Mouse (Mus musculus) thymus, postnatal 4 days (tissue): Measurements from ENCODE around the gene Zfand4.
"Not testable (repeated sequence)": the region's sequence is repeated elsewhere in the genome, so short reads cannot be mapped to it uniquely, and the experiment has no call there.

Experiments used
- DNase-seq: peaks from one replicate; pipeline ENCODE4 v3.0.0; 2021

Gene Zfand4

DNA sequence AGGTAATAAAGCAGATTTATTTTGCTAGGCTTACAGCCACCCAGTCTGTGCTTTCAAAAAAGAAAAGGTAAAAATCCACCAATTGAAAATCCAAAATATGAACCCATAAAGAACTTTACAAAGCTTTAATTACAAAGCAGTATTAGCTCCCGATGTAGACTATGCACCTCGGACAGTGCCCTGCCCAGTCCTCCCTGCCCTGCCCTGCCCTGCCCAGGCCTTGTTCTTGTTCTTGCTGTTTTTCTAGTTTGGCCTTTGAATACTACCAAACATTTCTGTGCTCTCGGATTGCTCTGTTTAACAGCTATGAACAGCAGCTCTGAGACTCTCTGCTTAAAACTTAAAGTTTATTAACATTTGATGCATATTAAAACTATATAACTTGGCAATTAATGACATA, 62.6 kb downstream of the Zfand4 start:
- DNase-seq, result no peak

DNA sequence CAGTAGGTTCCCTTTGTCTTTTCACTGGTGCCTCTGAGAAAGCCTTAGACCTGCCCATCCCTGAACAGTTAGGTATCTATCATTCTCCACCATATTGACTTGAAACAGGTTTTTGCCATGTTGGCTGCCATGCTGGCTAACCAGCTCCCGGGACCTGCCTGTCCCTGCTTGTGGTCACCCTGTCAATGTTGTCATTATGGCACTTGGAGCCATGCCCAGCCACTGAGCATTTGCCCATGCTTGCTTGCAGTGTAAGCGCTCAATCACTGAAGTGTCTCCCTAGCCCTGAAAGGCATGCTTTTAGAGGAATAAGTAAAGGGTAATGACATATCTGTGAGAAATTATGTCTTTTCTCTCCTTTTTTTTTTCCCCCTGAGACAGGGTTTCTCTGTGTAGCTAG, 67.4 kb downstream of the Zfand4 start:
- DNase-seq, result no peak

DNA sequence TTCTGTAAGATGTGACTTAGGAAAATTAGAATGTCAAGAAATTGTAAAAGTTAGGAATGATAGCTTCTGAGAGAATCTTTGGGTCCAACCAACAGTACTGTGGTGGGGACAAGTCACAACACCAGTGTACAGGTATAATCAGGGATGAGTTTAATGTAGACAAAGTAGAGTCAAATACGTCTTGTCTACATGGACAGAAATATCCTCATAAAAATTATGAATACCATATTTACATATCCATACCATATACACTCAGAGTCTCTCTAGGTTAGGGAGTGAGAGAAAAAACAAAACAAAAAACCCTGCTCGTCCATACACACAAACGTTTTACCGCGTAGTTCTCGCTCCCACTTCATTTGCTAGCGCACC, 73.4 kb downstream of the Zfand4 start:
- no peak for DNase-seq

DNA sequence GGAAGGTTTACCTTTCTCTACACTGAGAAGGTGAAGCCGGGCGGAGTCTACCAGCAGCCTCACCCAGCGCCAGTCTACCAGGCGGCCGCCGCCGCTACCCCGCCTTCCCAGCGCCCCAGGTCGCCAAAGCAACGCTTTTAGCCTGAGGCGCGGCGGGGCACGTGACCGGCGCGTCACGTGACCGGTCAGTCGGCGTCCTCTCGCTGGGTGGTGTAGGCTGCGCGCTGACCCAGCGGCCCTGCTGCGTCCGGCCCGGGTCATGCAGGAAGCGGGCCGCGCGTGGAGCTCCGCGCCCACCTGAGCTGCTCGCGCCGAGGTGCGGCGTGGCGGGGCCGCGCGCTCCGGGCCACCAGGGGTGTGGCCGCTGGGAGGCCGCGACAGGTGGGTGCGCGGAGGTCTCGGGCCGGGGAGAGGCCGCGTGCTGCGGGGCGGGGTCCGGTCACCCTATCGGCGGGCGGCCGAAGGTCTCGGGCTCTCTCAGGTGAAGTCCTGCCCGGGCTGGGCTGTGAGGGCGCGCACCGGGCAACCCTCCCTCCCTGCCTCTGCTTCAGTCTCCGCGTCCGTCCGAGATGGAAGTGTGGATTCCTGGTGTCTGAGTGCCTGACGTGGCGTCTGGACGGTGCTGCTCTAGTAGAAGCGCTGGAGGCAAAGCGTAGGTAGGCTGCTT, 73.9 kb downstream of the Zfand4 start, which contains the start of gene March8:
Gene March8 (plus strand): TSS at position 190 of the 667 bp plus-strand sequence.
- DNase-seq, result peak; percentile 72

DNA sequence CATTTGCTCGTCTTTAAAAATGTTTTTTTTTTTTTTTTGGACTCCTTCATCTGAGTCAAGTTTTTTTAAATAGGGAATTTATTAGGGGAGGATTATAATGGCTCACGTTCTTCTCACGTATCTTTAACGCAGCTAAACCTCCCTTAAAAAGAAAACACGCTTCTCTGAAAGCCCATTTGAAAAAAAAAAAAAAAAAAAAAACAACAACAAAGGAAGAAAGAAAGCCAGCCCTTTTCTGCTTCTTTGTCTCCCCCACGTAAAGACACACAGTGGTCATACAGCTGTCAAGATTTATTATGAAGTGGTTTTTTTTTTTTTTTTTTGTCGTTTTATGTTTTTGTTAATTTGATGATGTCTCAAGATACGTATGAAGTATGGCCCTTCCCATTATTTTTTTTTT, 74.5 kb downstream of the Zfand4 start:
- DNase-seq, result no peak

DNA sequence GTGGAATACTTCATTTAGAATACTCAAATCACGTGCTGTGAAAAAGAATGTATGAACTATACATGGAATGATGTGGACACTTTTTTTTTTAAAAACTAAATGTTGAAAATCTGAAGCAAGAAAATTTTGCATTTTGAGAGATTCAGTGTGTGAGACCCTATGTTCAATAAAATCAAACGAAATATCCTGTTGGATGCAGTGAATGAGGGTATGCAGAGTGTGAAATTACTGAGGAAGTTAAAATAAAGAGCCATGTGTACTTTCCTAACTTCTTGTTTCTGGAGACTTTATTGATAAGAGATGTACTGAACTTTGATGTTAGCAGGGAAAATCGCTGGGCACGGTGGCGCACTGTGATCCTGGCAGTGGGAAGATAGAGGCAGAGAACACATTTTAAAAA, 75.1 kb downstream of the Zfand4 start:
- no peak for DNase-seq

DNA sequence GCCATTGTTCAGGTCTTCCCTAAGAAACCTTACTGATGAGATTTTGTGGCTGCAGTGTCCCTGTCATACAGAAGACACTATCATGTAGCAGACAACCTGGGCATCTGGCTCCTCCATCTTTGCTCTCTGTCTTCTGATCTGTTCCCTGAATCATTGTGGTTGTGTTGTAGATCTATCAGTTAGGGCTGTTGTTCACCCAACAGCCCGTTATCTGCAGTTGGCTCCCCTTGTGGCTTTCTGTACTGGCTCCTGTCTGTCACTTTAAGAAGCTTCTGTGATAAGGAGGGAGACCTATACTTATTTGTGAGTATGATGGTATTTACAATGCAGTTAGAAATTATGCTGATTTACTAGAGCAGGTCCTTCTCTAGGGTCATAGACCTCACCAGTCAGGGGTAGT, 76.5 kb downstream of the Zfand4 start:
- no peak for DNase-seq

DNA sequence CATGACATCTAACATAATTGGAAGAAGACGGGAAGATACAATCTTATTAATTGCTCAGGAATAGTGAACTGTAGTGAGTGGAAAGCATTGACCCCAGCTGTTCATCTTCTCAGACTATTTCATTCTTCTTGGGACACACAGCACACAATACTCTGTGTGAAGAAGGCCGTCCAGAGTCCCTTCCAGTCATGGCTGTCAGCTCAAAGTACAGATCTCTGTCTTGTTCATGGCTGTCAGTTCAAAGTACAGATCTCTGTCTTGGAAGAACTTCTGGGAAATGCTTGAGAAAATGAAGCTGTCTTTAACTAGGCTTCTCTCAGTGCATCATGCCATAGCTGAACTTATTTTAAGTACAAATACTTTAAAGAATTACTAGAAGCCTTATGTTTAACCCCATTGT, 83.9 kb downstream of the Zfand4 start:
- no peak for DNase-seq

DNA sequence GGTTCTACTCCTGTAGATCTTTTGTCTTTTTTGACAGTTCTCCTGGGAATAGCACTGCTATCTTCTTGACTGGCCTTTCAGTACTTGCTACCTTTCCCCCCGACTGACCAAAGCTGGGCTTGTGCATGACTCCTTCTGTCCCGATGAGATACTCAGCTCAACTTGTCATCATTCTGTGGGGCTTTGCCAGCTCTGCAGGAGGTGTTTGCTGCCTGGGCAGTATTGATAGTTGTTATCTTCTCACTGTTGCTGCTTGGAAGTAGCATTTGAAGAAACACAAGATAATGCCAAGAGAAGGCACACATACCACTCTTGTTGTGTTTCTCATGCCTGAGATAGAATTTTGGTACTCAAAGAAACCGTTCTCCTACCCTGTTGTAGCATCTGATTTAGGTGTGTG, 86.0 kb downstream of the Zfand4 start:
- DNase-seq, result no peak

DNA sequence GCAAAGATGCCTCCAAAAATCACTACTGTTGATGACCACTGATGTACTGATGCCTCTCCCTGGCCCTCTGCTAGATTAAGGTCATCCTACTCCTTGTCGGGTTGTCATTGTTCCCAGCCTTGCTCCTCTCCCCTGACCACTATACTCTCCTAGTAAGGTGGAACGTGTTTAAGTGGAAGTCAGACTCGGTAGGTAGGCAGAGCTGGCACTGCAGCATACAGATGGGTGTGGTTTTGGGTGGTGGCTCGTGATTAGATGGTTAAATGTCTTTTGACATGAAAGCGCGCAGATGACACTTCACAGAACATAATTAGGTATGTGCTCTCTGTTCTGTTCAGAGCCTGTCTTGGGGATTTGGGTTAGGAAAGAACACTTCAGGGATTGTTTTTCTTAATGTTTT, 86.6 kb downstream of the Zfand4 start:
- no peak for DNase-seq

DNA sequence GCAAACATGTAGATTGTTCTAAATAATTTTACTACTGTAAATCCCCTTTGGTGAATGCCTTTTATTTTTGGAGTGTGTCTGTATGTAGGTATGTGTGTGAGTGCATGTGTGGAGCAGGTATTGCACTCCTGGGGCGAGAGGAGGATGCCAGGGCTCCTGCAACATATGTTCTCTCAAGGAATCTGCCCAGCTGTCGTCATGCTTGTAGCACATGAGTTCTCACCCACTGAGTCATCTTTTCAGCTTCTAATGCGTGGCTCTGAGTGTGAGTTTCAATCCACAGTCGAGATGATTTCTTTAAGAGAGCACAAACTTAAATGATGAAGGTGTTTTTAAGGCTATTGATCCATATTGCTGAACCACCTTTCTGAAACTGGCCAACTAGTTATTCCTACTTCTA, 87.5 kb downstream of the Zfand4 start:
- DNase-seq, result no peak

DNA sequence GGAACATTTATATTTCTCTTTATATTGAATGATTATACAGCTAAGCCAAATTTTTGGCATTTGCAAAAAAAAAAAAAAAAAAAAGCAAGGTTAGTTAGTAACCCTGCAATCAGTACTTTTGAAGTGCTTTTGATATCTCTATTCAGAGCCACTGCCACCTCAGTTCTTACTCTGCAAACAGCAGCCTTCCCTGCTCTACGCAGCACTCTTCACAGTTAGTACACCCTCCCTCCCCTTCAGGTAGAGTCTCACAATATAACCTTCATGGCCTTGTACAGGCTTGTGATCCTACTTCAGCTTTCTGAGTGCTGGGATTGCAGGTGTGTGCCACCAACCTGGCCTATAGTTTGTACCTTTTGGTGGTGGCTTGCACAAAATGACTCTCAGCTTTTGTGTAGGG, 89.4 kb downstream of the Zfand4 start:
- DNase-seq, result no peak

DNA sequence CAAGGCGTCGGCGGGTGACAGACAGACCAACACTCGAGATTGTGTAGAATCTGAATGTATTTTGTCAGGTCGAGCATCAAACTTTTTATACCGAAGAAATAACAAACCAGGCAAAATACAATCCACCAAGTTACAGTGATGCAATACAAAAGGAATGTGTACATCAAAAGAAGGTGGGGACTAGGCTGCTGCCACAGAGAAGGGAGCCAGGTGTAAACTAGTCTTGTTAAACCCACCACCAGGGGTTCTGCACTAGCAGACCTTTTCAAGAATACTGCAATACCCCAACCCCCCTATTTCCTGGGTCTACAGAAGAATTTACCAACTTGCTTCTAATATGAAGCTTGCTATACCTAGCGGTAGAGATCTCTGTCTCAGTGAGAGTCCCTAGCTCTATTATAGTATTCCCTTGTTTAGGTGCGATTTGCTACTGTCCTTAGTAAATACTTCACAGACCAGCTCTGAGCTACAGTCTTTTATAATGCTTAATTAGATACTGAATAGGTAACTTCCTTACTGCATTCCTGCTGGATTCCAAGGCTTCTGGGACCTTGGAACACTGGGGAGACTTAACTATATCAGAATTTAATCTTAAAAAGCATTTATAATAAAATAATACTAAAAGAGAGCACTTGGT, 92.4 kb downstream of the Zfand4 start:
- DNase-seq, result not testable (repeated sequence)

DNA sequence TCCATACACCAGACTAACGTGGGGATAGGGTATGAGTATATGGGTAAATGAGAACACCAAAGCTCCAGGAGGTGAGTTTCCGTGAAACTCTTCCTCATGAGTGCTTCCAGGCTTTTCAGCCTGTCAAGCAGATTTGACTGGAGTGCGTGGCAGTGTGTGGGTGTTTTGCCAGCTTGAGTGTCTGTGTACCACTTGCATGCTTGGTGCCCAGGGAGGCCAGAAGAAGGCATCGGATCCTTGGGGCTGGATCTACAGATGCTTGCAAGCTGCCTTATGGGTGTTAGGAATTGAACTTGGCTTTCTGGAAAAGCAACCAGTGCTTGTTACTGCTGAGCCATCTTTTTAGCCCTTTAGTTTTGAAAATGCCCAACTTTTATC, 92.9 kb downstream of the Zfand4 start:
- no peak for DNase-seq

DNA sequence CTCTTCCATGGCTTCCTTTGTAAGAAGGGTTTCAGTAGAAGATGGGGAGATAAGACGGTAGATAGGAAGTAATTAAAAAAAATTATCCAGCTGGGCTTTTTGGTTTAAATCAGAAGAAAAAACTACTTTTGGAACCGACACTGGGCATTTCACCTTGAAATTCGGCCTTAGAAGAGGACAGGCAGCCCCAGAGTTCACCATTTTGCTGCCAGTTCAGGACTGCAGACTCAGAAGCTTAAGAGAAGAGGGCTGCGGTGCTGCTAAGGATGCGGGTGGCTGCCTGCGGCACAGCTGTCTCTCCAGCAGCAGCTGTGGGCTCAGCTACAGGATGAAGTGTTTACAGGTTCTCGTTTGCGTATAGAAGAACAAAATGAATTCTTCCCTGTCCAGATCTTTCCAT, 94.0 kb downstream of the Zfand4 start:
- DNase-seq, result no peak

DNA sequence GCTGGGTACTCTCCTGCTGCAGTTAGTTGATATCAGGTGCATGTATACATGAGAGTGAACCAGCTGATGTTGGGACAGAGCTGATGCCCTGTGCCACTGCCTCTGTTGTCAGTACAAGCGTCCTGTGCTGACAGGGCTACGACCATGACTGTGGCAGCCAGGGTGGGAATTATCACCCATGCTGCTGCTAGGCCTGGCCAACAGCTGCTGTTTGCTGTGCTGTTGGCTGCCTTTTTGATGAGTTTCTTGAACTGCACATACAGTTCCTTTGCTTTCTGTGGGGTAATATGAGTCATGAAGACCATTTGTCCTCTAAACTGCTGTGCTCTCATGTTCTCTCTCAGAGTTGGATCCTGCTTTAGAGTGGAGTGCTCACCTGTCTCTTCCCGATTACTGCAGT, 95.2 kb downstream of the Zfand4 start:
- no peak for DNase-seq

DNA sequence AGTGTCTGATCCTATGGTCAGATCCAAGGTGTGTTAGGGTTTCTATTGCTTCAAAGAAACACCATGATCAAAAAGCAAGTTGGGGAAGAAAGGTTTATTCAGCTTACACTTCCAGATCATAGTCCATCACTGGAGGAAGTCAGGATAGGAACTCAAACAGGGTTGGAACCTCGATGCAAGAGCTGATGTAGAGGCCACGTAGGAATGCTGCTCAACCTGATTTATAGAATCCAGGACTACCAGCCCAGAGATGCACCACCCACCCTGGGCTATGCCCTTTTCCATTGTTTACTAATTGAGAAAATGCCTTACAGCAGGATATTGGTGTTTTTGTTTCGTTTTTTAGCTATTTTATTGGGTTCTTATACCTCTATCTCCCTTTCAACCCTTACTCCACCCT, 97.4 kb downstream of the Zfand4 start:
- DNase-seq, result no peak

DNA sequence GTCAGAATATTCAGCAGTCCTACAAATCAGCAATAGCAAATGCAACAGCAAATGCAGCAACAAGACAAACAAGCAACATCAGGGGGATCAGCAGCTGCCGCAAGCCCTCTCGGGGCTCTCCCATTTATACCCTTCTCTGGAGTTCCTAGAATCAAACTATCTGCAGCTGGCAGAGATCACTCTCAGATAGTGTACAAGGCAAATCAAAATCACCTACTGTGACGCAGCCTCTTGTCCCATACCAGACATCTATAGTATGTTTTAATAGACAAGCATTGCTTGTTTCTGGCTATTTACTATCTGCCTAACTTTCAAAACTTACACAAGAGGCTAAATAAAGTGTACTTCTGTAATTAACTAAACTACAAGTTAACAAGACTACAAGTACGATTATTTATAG, 98.0 kb downstream of the Zfand4 start:
- DNase-seq, result no peak

DNA sequence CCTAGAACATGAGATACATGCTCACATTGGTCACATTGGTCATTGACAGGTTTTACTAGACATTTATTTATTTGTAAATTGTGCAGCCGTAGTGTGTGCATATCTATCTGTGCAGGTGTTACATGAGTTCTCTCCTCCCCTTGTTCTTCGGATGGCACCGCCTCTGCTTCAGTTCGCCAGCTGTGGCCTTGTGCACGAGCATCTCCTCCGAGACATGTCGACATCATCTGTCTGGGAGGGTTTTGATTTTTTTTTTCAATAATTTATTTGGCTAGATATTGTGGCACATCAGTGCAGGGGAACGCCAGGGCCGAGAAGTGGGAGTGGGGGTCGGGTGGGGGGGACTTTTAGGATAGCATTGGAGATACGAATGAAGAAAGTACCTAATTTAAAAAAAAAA, 103.9 kb downstream of the Zfand4 start:
- DNase-seq, result no peak

DNA sequence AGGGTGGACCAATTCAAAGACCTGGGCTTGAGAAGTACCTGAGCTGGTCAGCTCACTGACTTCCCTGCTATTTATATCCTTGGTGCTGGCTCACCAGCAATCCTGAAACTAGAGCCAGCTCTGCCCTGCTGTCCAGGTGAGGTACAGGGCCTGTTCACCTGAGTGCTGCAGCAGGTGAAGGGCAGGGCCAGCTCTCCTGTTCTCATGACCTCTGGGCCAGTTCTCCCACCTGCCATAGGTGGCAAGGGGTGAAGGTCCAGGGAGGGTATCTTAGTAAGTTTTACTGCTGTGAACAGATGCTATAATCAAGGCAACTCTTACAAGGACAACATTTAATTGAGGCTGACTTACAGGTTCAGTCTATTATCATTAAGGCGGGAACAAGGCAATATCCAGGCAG, 105.8 kb downstream of the Zfand4 start:
- DNase-seq, result no peak

DNA sequence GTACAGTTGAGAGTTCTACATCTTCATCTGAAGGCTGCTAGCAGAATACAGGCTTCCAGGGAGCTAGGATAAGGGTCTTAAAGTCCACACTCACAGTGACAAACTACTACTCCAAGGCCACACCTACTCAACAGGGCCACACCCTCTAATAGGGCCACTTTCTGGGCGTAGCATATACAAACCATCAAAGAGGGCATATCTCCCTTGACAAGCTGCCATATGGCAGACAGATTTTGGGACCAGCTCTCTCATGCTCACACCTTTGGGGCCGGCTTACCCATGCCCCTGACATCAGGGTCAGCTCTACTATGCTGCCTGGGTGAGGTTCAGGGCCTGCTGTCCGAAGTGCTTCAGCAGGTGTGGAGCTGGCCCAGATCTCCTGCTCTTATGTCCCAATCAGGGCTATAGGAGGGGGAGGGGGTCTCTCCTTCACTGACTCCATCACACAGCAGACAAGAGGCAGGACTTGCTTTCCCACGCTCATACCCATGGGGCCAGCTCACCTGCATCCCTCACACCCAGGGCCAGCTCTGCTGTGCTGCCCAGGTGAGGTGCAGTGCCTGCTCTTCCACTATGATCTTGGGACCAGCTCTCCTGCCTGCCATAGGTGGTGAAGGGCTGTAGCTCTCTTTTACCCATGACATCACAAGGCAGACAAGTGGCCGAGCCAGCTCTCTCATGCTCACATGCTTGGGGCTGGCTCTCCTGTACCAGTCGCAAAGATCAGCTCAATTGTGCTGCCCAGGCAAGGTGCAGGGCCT, 106.4 kb downstream of the Zfand4 start:
- DNase-seq, result no peak

DNA sequence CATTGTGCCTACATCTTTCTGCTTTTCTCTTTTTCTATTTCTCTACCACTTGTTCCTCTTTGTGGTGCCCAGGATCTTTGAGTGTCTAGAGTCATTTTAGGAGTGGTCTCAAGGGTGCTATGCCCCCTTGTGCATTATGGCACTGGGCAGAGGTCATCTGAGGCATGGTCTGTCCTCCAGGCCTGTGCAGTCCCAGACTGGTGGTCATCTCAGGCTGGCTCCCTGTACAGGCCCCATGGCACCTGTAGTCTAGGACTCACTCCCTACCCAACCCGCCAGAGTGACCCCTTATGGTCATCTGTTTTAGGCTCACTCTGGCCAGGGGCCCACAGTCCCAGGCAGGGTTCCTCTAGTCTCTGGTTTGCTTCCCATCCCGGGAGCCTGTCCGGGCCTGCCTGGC, 107.5 kb downstream of the Zfand4 start:
- no peak for DNase-seq

DNA sequence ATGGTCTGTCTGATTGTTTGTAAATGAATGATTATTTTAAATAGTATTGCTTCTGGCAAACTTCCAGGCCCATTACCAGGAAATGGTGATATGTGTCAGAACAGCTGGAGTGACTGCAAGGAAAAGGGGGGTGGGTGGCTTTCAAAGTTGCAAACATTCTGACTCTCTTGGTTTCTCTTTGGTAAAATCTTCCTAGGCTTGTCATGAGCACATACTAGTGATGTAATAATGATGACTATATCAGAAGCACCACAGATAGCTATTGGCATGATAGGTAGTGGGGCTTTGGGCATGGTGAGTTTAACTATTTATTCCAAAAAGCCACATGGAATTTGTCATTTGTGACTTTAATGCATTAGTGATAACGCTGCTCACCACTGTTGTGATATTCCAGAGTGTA, 110.1 kb downstream of the Zfand4 start:
- no peak for DNase-seq

DNA sequence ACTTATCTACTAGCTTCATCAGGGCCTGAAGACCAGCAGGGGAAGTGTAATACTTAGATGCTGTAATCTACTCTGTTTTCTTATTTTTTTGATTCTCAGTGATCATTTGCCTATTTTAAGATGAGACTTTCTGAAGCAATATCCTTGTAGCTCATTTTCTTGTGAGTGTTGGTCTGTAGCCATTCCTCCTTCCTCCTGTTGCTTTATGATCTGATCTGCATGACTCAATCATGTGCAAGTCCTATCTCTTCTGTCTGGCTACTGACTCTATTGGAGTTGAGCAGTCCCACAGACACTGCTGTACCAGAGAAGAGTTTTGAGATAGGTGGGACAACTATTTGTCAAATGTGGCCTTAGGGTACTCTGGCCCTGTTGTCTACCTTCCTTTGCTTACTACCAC, 110.6 kb downstream of the Zfand4 start:
- no peak for DNase-seq

DNA sequence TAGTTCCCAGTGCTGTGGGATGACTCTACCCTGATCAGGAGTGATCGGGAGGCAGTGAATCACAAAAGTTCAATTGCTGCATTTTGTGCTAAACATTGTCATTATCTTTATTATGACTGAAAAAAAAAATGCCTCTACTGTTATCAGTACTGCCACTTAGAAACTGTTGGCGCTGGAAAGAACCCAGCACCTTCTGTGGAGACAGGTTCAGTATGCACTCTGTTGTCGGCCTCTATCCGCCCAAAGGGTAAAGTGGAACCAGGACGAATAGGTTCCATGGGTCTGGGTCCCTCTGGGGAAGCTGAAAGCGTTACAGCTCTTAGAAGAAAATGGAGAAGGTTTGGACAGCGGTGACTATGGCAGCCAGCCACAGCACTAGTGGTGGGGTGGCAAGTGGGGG, 114.9 kb downstream of the Zfand4 start:
- DNase-seq, result no peak
